Mouse (Mus musculus): Measurements from ENCODE around the gene Thada. TPM values are rescaled to one million over a fixed set of nuclear protein-coding genes. Genes with fewer than 3 reads are reported as not detected.
A peak's percentile ranks its signal among the peaks of the same experiment; 100 is the strongest.

The Thada gene
- total and polyA plus RNA-seq, 2 experiments from 2014 or later: 4.3 to 12.2 TPM

GRCm38 (mm10) chr17:84431991-84432390 lies 34.0 kb downstream of the Thada start:
- H3K9me3 ChIP-seq (ENCODE audit: low read length): no peaks in the 10 kb centered on the region
- H3K9ac ChIP-seq (replicated peaks; ENCODE audit: low read length, poor library complexity, severe bottlenecking): no peak overlapping the region
- no peaks in the 10 kb centered on the region for H3K4me1 ChIP-seq (ENCODE audit: insufficient read depth, low read length)
- H3K27me3 ChIP-seq (ENCODE audit: insufficient read depth, low read length): no peaks in the 10 kb centered on the region
- no peak for ATAC-seq (ENCODE audit: low FRiP score)
- no peak overlapping the region for H3K27ac ChIP-seq (ENCODE audit: low read depth, low read length)
- no peak for TF ChIP-seq CTCF (IDR thresholded peaks at IDR 0.05)
- H3K4me3 ChIP-seq (ENCODE audit: low read depth, low read length): no peak overlapping the region
- no peak for DNase-seq (ENCODE audit: low spot score)
- peaks cover 33% of the 10 kb centered on the region for H3K36me3 ChIP-seq (ENCODE audit: insufficient read depth, low read length)
- H3K4me2 ChIP-seq (ENCODE audit: low read depth, low read length, poor library complexity, severe bottlenecking): no peak overlapping the region
- 83% methylated on average over 5 of the region's 5 CpGs for WGBS

GRCm38 (mm10) chr17:84424258-84424657 lies 41.7 kb downstream of the Thada start:
- no peak overlapping the region for H3K4me2 ChIP-seq (ENCODE audit: low read depth, low read length, poor library complexity, severe bottlenecking)
- H3K36me3 ChIP-seq (ENCODE audit: insufficient read depth, low read length): peaks cover 27% of the 10 kb centered on the region
- H3K27me3 ChIP-seq (ENCODE audit: insufficient read depth, low read length): no peaks in the 10 kb centered on the region
- TF ChIP-seq CTCF (IDR thresholded peaks at IDR 0.05): peak; percentile 43
- H3K9ac ChIP-seq (replicated peaks; ENCODE audit: low read length, poor library complexity, severe bottlenecking): no peak overlapping the region
- 76% methylated on average over 1 of the region's 1 CpGs for WGBS
- H3K9me3 ChIP-seq (ENCODE audit: low read length): no peaks in the 10 kb centered on the region
- no peak overlapping the region for H3K4me3 ChIP-seq (ENCODE audit: low read depth, low read length)
- no peak overlapping the region for H3K27ac ChIP-seq (ENCODE audit: low read depth, low read length)
- no peak for ATAC-seq (ENCODE audit: low FRiP score)
- no peaks in the 10 kb centered on the region for H3K4me1 ChIP-seq (ENCODE audit: insufficient read depth, low read length)
- DNase-seq (ENCODE audit: low spot score): no peak

GRCm38 (mm10) chr17:84422916-84423315 lies 43.1 kb downstream of the Thada start:
- H3K9me3 ChIP-seq (ENCODE audit: low read length): no peaks in the 10 kb centered on the region
- ATAC-seq (ENCODE audit: low FRiP score) (no peak), DNase-seq (ENCODE audit: low spot score) (no peak)
- no peaks in the 10 kb centered on the region for H3K4me1 ChIP-seq (ENCODE audit: insufficient read depth, low read length)
- H3K4me3 ChIP-seq (ENCODE audit: low read depth, low read length): no peak overlapping the region
- H3K27ac ChIP-seq (ENCODE audit: low read depth, low read length): no peak overlapping the region
- H3K27me3 ChIP-seq (ENCODE audit: insufficient read depth, low read length): no peaks in the 10 kb centered on the region
- H3K36me3 ChIP-seq (ENCODE audit: insufficient read depth, low read length): peaks cover 22% of the 10 kb centered on the region; the same call in 1 of the 2 replicates
- WGBS: 89% methylated on average over 8 of the region's 8 CpGs
- no peak for TF ChIP-seq CTCF (IDR thresholded peaks at IDR 0.05)
- no peak overlapping the region for H3K4me2 ChIP-seq (ENCODE audit: low read depth, low read length, poor library complexity, severe bottlenecking)
- no peak overlapping the region for H3K9ac ChIP-seq (replicated peaks; ENCODE audit: low read length, poor library complexity, severe bottlenecking)

- Histone ChIP-seq H3K4me3 (ENCODE audit: low read depth, low read length) (no peak overlapping the region), H3K9ac (replicated peaks; ENCODE audit: low read length, poor library complexity, severe bottlenecking) (no peak overlapping the region), H3K27ac (ENCODE audit: low read depth, low read length) (no peak overlapping the region), H3K36me3 (ENCODE audit: insufficient read depth, low read length) (peaks cover 20% of the 10 kb centered on the region; the same call in 1 of the 2 replicates), H3K9me3 (ENCODE audit: low read length) (no peaks in the 10 kb centered on the region), H3K4me1 (ENCODE audit: insufficient read depth, low read length) (no peaks in the 10 kb centered on the region), H3K27me3 (ENCODE audit: insufficient read depth, low read length) (no peaks in the 10 kb centered on the region), H3K4me2 (ENCODE audit: low read depth, low read length, poor library complexity, severe bottlenecking) (no peak overlapping the region)
- WGBS: 83% methylated on average over 4 of the region's 4 CpGs
- no peak for TF ChIP-seq CTCF (IDR thresholded peaks at IDR 0.05)
- ATAC-seq (ENCODE audit: low FRiP score): no peak
- DNase-seq (ENCODE audit: low spot score): no peak
These were observed 43.8 kb downstream of the Thada start for GRCm38 (mm10) chr17:84422001-84422785.

DNA sequence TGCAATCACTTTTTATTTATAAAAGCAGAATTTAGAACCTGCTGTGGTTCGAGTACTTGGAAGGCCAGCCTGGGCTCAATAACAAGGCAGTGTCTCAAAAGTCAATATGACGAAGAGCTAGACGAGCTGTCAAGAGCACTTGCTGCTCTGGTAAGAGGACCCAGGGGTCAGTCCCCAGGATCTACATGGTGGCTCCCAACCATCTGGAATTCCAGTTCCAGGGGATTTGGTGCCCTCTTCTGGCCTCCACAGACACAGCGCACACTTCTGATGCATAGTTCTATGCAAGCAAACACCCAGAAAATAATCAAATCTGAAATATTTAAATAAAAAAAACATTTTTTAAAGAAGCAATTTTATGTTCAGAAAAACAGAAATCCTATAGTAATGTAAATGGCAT lies 45.0 kb downstream of the Thada start:
- peak; percentile 26 for DNase-seq (ENCODE audit: low spot score)

DNA sequence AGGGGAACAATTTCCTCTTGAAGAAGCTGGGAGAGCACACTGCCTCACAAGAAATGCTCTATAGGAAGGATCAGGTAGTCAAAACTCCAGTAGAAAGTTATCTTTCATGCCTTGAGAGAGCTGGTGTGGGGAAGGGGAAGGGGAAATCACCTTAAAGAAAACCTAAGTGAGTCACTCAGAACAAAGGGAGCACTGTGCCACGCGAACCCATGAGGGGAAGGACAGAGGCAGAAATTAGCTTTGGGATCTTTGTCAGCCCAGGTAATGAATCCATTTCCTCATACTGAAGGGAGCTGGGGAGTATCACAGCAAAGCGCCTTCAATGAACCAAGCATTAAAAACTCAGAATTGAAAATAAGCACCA lies 45.7 kb downstream of the Thada start:
- Histone ChIP-seq H3K27ac (ENCODE audit: low read depth, low read length) (no peak overlapping the region), H3K27me3 (ENCODE audit: insufficient read depth, low read length) (no peaks in the 10 kb centered on the region), H3K4me2 (ENCODE audit: low read depth, low read length, poor library complexity, severe bottlenecking) (no peak overlapping the region), H3K9me3 (ENCODE audit: low read length) (no peaks in the 10 kb centered on the region), H3K4me3 (ENCODE audit: low read depth, low read length) (no peak overlapping the region), H3K4me1 (ENCODE audit: insufficient read depth, low read length) (no peaks in the 10 kb centered on the region), H3K9ac (replicated peaks; ENCODE audit: low read length, poor library complexity, severe bottlenecking) (no peak overlapping the region), H3K36me3 (ENCODE audit: insufficient read depth, low read length) (peaks cover 13% of the 10 kb centered on the region; the same call in 1 of the 2 replicates)
- ATAC-seq (ENCODE audit: low FRiP score) (no peak), DNase-seq (ENCODE audit: low spot score) (no peak)
- TF ChIP-seq CTCF (IDR thresholded peaks at IDR 0.05): no peak
- WGBS: 76% methylated on average over 3 of the region's 3 CpGs

More for the DNA sequence above, 45.0 kb downstream of the Thada start:
- no peak overlapping the region for H3K9ac ChIP-seq (replicated peaks; ENCODE audit: low read length, poor library complexity, severe bottlenecking)
- H3K27me3 ChIP-seq (ENCODE audit: insufficient read depth, low read length): no peaks in the 10 kb centered on the region
- TF ChIP-seq CTCF (IDR thresholded peaks at IDR 0.05): peak; percentile 66
- no peaks in the 10 kb centered on the region for H3K4me1 ChIP-seq (ENCODE audit: insufficient read depth, low read length)
- H3K9me3 ChIP-seq (ENCODE audit: low read length): no peaks in the 10 kb centered on the region
- H3K4me3 ChIP-seq (ENCODE audit: low read depth, low read length): no peak overlapping the region
- no peak for ATAC-seq (ENCODE audit: low FRiP score)
- WGBS: 96% methylated on average over 4 of the region's 4 CpGs
- no peak overlapping the region for H3K27ac ChIP-seq (ENCODE audit: low read depth, low read length)
- no peak overlapping the region for H3K4me2 ChIP-seq (ENCODE audit: low read depth, low read length, poor library complexity, severe bottlenecking)
- peaks cover 14% of the 10 kb centered on the region; the same call in 1 of the 2 replicates for H3K36me3 ChIP-seq (ENCODE audit: insufficient read depth, low read length)

Measured in midbrain, postnatal 0 days (tissue).